Mouse (Mus musculus) adrenal gland, adult 8-10 months (tissue): Measurements from ENCODE around the gene Cby3. TPM values are rescaled to one million over a fixed set of nuclear protein-coding genes. Genes with fewer than 3 reads are reported as not detected.

Experiments used
- DNase-seq: peaks from one replicate; pipeline ENCODE4 v3.0.0; 2022
- total RNA-seq, 4 experiments: library from RNA; stranded (reverse); gene quantifications; 2 replicates each; pipeline ENCODE4 v1.2.4; 2022

Cby3 gene
- total RNA-seq, 4 experiments from 2014 or later: not detected

GRCm38 (mm10) chr11:50364548-50364947 lies 10.3 kb downstream of the Cby3 start:
- peak; percentile 60 for DNase-seq

- no peak for DNase-seq
These were observed 11.1 kb downstream of the Cby3 start for GRCm38 (mm10) chr11:50365322-50365721.

- DNase-seq: no peak
These were observed 13.3 kb downstream of the Cby3 start for GRCm38 (mm10) chr11:50367531-50367930.

GRCm38 (mm10) chr11:50369360-50369911 lies 15.2 kb downstream of the Cby3 start:
- no peak for DNase-seq

- no peak for DNase-seq
These were observed 16.7 kb downstream of the Cby3 start for GRCm38 (mm10) chr11:50370969-50371368.

- peak; percentile 42 for DNase-seq
These were observed 17.2 kb downstream of the Cby3 start for GRCm38 (mm10) chr11:50371399-50371841.

- DNase-seq: no peak
These were observed 17.6 kb downstream of the Cby3 start for GRCm38 (mm10) chr11:50371911-50372310.

- DNase-seq: no peak
These were observed 18.8 kb downstream of the Cby3 start for GRCm38 (mm10) chr11:50373086-50373485.

GRCm38 (mm10) chr11:50373621-50374020 lies 19.4 kb downstream of the Cby3 start:
- no peak for DNase-seq

GRCm38 (mm10) chr11:50374286-50375015 lies 20.2 kb downstream of the Cby3 start:
- no peak for DNase-seq

- DNase-seq: no peak
These were observed 21.2 kb downstream of the Cby3 start for GRCm38 (mm10) chr11:50375421-50375820.

GRCm38 (mm10) chr11:50376156-50376790 lies 22.0 kb downstream of the Cby3 start:
- no peak for DNase-seq

GRCm38 (mm10) chr11:50376911-50377891 lies 22.9 kb downstream of the Cby3 start, which contains the start of gene Hnrnph1:
Hnrnph1 (plus strand) TSS chr11:50376990.
- peak; percentile 97 for DNase-seq

GRCm38 (mm10) chr11:50377892-50378684 lies 23.8 kb downstream of the Cby3 start:
- DNase-seq: peak; percentile 77

- DNase-seq: no peak
These were observed 24.9 kb downstream of the Cby3 start for GRCm38 (mm10) chr11:50379023-50379752.

- DNase-seq: no peak
These were observed 27.0 kb downstream of the Cby3 start for GRCm38 (mm10) chr11:50381311-50381710.

GRCm38 (mm10) chr11:50387167-50387679 lies 33.0 kb downstream of the Cby3 start:
- no peak for DNase-seq

- no peak for DNase-seq
These were observed 33.4 kb downstream of the Cby3 start for GRCm38 (mm10) chr11:50387697-50388096.

- DNase-seq: no peak
These were observed 34.1 kb downstream of the Cby3 start for GRCm38 (mm10) chr11:50388217-50388929.

GRCm38 (mm10) chr11:50389011-50389410 lies 34.7 kb downstream of the Cby3 start:
- no peak for DNase-seq
